Mouse (Mus musculus): ENCODE measurements around the gene Rfx3. TPM values are rescaled to one million over a fixed set of nuclear protein-coding genes. Genes with fewer than 3 reads are reported as not detected.

Gene Rfx3
- polyA plus RNA-seq, 1 experiment from 2014 or later: 7.4 TPM

- Histone ChIP-seq H3K4me2 (ENCODE audit: low read length) (peak overlapping the region; percentile 69), H3K27ac (replicated peaks in 1 of 2; ENCODE audit: control insufficient read depth in 1 of 2, insufficient read depth in 1 of 2, low read depth in 2 of 2, low read length in 2 of 2) (peak overlapping the region; percentile 99 to 100), H3K27me3 (ENCODE audit: control insufficient read depth, insufficient read depth, low read length) (no peaks in the 10 kb centered on the region), H3K4me1 (ENCODE audit: control insufficient read depth in 2 of 2, insufficient read depth in 2 of 2, low read length in 2 of 2) (peaks cover 4 to 10% of the 10 kb centered on the region in 2 experiments; a peak in 2 of 4 replicates), H3K36me3 (ENCODE audit: control insufficient read depth, insufficient read depth, low read length) (no peaks in the 10 kb centered on the region), H3K9me3 (ENCODE audit: control insufficient read depth, low read length) (no peaks in the 10 kb centered on the region), H3K9ac (ENCODE audit: low read length) (peak overlapping the region; percentile 93), H3K4me3 (ENCODE audit: control insufficient read depth in 1 of 2, insufficient read depth in 1 of 2, low read depth in 1 of 2, low read length in 2 of 2) (peak overlapping the region; percentile 92 to 96)
- ATAC-seq (ENCODE audit: insufficient number of reproducible peaks, insufficient read depth, low FRiP score, low read depth): peak; percentile 99
- under 1% methylated on average over 26 of the region's 30 CpGs for WGBS
Observed at GRCm38 (mm10) chr19:28011396-28011717, 391 bp upstream of the Rfx3 start.

DNA sequence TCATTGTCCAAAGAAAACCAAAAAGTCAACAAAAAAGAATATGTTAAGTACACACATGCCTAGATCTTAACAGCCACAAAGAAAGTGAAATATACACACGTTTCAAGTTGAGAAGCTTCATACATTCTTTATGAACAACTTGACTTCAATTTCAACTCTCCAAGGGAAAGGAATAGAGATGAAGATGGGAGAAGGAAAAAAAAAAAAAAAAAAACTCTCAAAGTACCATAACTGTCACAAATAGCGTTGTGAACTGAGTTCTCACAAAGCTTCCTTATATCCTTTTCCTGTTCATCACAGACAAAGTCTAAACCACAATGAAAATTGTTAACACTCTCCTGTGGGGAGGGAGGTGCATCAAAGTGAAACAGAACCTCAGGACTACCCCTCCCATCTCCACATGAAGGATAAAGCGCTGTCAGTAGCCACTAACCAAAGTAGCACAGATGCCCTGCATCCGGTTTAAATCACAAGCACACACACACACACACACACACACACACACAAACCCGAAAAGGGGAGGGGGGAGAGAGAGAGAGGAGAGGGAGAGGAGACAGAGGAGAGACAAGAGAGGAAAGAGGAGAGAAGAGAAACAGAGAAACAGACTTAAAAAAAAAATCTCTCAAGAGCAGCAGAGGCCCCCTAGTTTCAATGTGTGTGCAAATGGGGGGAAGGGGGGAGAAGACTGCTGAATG, 1.2 kb downstream of the Rfx3 start:
- no peaks in the 10 kb centered on the region for H3K9me3 ChIP-seq (ENCODE audit: control insufficient read depth, low read length)
- ATAC-seq (ENCODE audit: insufficient number of reproducible peaks, insufficient read depth, low FRiP score, low read depth): no peak
- H3K9ac ChIP-seq (ENCODE audit: low read length): peak overlapping the region; percentile 93
- H3K27ac ChIP-seq (replicated peaks in 1 of 2; ENCODE audit: control insufficient read depth in 1 of 2, insufficient read depth in 1 of 2, low read depth in 2 of 2, low read length in 2 of 2): peak overlapping the region; percentile 99 to 100
- no peaks in the 10 kb centered on the region for H3K36me3 ChIP-seq (ENCODE audit: control insufficient read depth, insufficient read depth, low read length)
- peak overlapping the region; percentile 92 to 96 for H3K4me3 ChIP-seq (ENCODE audit: control insufficient read depth in 1 of 2, insufficient read depth in 1 of 2, low read depth in 1 of 2, low read length in 2 of 2)
- peak overlapping the region; percentile 69 for H3K4me2 ChIP-seq (ENCODE audit: low read length)
- 2% methylated on average over 5 of the region's 5 CpGs for WGBS
- H3K27me3 ChIP-seq (ENCODE audit: control insufficient read depth, insufficient read depth, low read length): no peaks in the 10 kb centered on the region
- H3K4me1 ChIP-seq (ENCODE audit: control insufficient read depth in 2 of 2, insufficient read depth in 2 of 2, low read length in 2 of 2): peaks cover 4 to 10% of the 10 kb centered on the region in 2 experiments; a peak in 2 of 4 replicates

DNA sequence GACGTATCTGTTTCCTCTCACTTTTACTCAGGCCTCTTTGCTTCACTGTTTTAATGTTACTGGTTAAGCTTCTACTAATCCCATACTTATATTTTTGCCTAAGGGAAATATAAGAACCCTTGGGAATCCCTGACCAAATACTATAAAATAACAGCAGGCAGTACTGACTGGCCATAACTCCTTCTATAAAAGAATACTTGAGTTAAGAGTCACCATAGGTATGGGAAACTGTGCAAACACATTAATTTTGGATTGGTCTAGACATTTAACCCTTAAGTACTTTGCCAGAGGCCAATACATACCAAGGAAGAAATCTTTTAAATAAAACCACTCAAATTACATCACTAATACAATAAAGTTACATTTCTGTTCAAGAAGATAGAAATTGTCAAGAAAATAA, 6.8 kb downstream of the Rfx3 start:
- H3K4me1 ChIP-seq (ENCODE audit: control insufficient read depth in 2 of 2, insufficient read depth in 2 of 2, low read length in 2 of 2): peaks cover 0 to 9% of the 10 kb centered on the region in 2 experiments; a peak in 3 of 4 replicates
- no peaks in the 10 kb centered on the region for H3K27me3 ChIP-seq (ENCODE audit: control insufficient read depth, insufficient read depth, low read length)
- H3K9me3 ChIP-seq (ENCODE audit: control insufficient read depth, low read length): no peaks in the 10 kb centered on the region
- no peaks in the 10 kb centered on the region for H3K36me3 ChIP-seq (ENCODE audit: control insufficient read depth, insufficient read depth, low read length)
- no peak for ATAC-seq (ENCODE audit: insufficient number of reproducible peaks, insufficient read depth, low FRiP score, low read depth)
- WGBS: 18% methylated on average over 1 of the region's 1 CpGs
- H3K4me2 ChIP-seq (ENCODE audit: low read length): no peak overlapping the region
- H3K9ac ChIP-seq (ENCODE audit: low read length): no peak overlapping the region; the same call in 1 of the 2 replicates
- no peak overlapping the region for H3K4me3 ChIP-seq (ENCODE audit: control insufficient read depth in 1 of 2, insufficient read depth in 1 of 2, low read depth in 1 of 2, low read length in 2 of 2)
- H3K27ac ChIP-seq (replicated peaks in 1 of 2; ENCODE audit: control insufficient read depth in 1 of 2, insufficient read depth in 1 of 2, low read depth in 2 of 2, low read length in 2 of 2): peak overlapping the region; percentile 75 to 80; a peak in 3 of 4 replicates

- H3K27ac ChIP-seq (replicated peaks in 1 of 2; ENCODE audit: control insufficient read depth in 1 of 2, insufficient read depth in 1 of 2, low read depth in 2 of 2, low read length in 2 of 2): peak overlapping the region; percentile 75 to 80
- peak; percentile 71 for ATAC-seq (ENCODE audit: insufficient number of reproducible peaks, insufficient read depth, low FRiP score, low read depth)
- peak overlapping the region; percentile 2; the same call in 1 of the 2 replicates for H3K4me2 ChIP-seq (ENCODE audit: low read length)
- WGBS: 19% methylated on average over 1 of the region's 1 CpGs
- no peaks in the 10 kb centered on the region for H3K36me3 ChIP-seq (ENCODE audit: control insufficient read depth, insufficient read depth, low read length)
- H3K4me3 ChIP-seq (ENCODE audit: control insufficient read depth in 1 of 2, insufficient read depth in 1 of 2, low read depth in 1 of 2, low read length in 2 of 2): no peak overlapping the region
- peaks cover 0 to 9% of the 10 kb centered on the region in 2 experiments; a peak in 3 of 4 replicates for H3K4me1 ChIP-seq (ENCODE audit: control insufficient read depth in 2 of 2, insufficient read depth in 2 of 2, low read length in 2 of 2)
- no peaks in the 10 kb centered on the region for H3K9me3 ChIP-seq (ENCODE audit: control insufficient read depth, low read length)
- no peaks in the 10 kb centered on the region for H3K27me3 ChIP-seq (ENCODE audit: control insufficient read depth, insufficient read depth, low read length)
- H3K9ac ChIP-seq (ENCODE audit: low read length): peak overlapping the region; percentile 3; the same call in 1 of the 2 replicates
Observed at GRCm38 (mm10) chr19:28003474-28003873, 7.5 kb downstream of the Rfx3 start.

DNA sequence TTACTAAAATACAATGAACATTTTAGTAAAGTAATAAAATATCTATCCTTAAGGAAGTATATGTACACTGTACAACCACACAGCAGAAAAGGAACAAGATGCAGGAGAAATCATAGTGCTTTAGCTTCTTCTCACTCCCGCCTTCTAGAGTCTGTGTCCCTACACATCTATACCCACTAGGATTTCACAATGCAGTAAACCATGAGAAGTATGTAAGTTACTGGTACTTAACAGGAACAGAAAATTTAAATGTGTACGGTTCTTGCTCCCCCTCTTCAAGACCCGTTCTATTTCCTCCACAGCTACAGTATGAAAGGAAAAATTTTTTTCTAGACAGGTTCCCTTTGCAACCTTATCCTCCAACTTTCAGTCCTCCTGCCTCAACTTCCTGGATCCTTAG, 8.3 kb downstream of the Rfx3 start:
- ATAC-seq (ENCODE audit: insufficient number of reproducible peaks, insufficient read depth, low FRiP score, low read depth): no peak
- Histone ChIP-seq H3K27ac (replicated peaks in 1 of 2; ENCODE audit: control insufficient read depth in 1 of 2, insufficient read depth in 1 of 2, low read depth in 2 of 2, low read length in 2 of 2) (0 out of 4 replicates have a peak overlapping the region, but pooled peaks of 1 of the 2 experiments have one; percentile 5), H3K9ac (ENCODE audit: low read length) (no peak overlapping the region), H3K9me3 (ENCODE audit: control insufficient read depth, low read length) (no peaks in the 10 kb centered on the region), H3K27me3 (ENCODE audit: control insufficient read depth, insufficient read depth, low read length) (no peaks in the 10 kb centered on the region), H3K4me1 (ENCODE audit: control insufficient read depth in 2 of 2, insufficient read depth in 2 of 2, low read length in 2 of 2) (peaks cover 0 to 9% of the 10 kb centered on the region in 2 experiments; a peak in 3 of 4 replicates), H3K4me3 (ENCODE audit: control insufficient read depth in 1 of 2, insufficient read depth in 1 of 2, low read depth in 1 of 2, low read length in 2 of 2) (no peak overlapping the region), H3K4me2 (ENCODE audit: low read length) (no peak overlapping the region), H3K36me3 (ENCODE audit: control insufficient read depth, insufficient read depth, low read length) (no peaks in the 10 kb centered on the region)
- 74% methylated on average over 3 of the region's 3 CpGs for WGBS

DNA sequence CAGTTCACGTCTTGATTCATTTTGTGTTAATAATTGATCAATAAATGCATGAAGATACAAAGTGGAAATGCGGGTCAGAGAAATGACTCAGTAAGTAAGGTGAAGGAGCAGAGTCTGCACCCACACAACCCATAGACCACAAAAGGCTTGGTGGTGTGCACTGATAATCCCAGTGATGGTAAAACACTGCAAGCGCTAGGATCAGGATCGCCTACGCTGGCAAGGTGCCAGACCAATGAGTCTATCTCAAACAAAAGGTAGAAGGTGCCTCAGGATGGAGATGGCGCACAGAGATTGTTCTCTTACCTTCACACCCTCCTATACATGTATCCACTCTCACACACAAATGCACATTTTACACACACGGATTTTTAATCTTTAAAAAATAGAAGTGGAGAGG, 18.2 kb downstream of the Rfx3 start:
- Histone ChIP-seq H3K4me1 (ENCODE audit: control insufficient read depth in 2 of 2, insufficient read depth in 2 of 2, low read length in 2 of 2) (no peaks in the 10 kb centered on the region), H3K9ac (ENCODE audit: low read length) (no peak overlapping the region), H3K4me2 (ENCODE audit: low read length) (no peak overlapping the region), H3K27me3 (ENCODE audit: control insufficient read depth, insufficient read depth, low read length) (no peaks in the 10 kb centered on the region), H3K36me3 (ENCODE audit: control insufficient read depth, insufficient read depth, low read length) (no peaks in the 10 kb centered on the region), H3K9me3 (ENCODE audit: control insufficient read depth, low read length) (no peaks in the 10 kb centered on the region), H3K4me3 (ENCODE audit: control insufficient read depth in 1 of 2, insufficient read depth in 1 of 2, low read depth in 1 of 2, low read length in 2 of 2) (no peak overlapping the region), H3K27ac (replicated peaks in 1 of 2; ENCODE audit: control insufficient read depth in 1 of 2, insufficient read depth in 1 of 2, low read depth in 2 of 2, low read length in 2 of 2) (no peak overlapping the region)
- 81% methylated on average over 7 of the region's 7 CpGs for WGBS
- ATAC-seq (ENCODE audit: insufficient number of reproducible peaks, insufficient read depth, low FRiP score, low read depth): no peak

DNA sequence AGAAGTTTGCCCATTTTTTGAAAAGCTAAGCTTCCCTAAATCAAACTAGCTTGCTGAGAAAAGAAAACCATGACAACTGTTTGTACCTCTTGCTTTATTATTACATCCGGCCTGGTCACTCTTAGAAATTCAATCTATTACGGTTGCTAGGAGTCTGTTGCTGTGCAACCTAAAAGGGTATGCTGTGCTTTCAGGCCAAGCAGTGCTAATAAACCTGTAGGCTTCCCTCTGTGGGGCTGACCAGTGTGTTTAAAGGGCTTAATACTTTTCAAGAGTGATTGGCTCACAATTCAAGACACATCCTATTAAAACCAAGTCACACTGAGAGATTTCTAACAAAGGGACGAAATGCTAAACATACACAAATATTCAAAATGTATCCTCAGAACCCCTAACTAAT, 22.2 kb downstream of the Rfx3 start:
- H3K4me2 ChIP-seq (ENCODE audit: low read length): no peak overlapping the region
- H3K9me3 ChIP-seq (ENCODE audit: control insufficient read depth, low read length): no peaks in the 10 kb centered on the region
- no peaks in the 10 kb centered on the region for H3K27me3 ChIP-seq (ENCODE audit: control insufficient read depth, insufficient read depth, low read length)
- H3K4me1 ChIP-seq (ENCODE audit: control insufficient read depth in 2 of 2, insufficient read depth in 2 of 2, low read length in 2 of 2): no peaks in the 10 kb centered on the region
- whole genome bisulfite sequencing: 82% methylated on average over 3 of the region's 3 CpGs
- H3K4me3 ChIP-seq (ENCODE audit: control insufficient read depth in 1 of 2, insufficient read depth in 1 of 2, low read depth in 1 of 2, low read length in 2 of 2): no peak overlapping the region
- no peak overlapping the region for H3K9ac ChIP-seq (ENCODE audit: low read length)
- H3K27ac ChIP-seq (replicated peaks in 1 of 2; ENCODE audit: control insufficient read depth in 1 of 2, insufficient read depth in 1 of 2, low read depth in 2 of 2, low read length in 2 of 2): no peak overlapping the region
- no peak for ATAC-seq (ENCODE audit: insufficient number of reproducible peaks, insufficient read depth, low FRiP score, low read depth)
- no peaks in the 10 kb centered on the region for H3K36me3 ChIP-seq (ENCODE audit: control insufficient read depth, insufficient read depth, low read length)
